Mouse (Mus musculus) heart, adult 2 months (tissue): ENCODE measurements around the gene A630095N17Rik. TPM values are rescaled to one million over a fixed set of nuclear protein-coding genes. Genes with fewer than 3 reads are reported as not detected.

ENCODE experiments used
- DNase-seq, 2 experiments: peaks; one replicate each; pipeline ENCODE4 v3.0.0; 2021
- H3K27ac ChIP-seq: fragments of 200-600 bp; 2 replicates; pipeline ENCODE4 v1.8.1; 2022
- H3K27me3 ChIP-seq: fragments of 200-500 bp; 2 replicates; pipeline ENCODE4 v1.6.1; 2012; ENCODE audit warnings: mild to moderate bottlenecking, low read length, inconsistent platforms, mixed read lengths; ENCODE audit not compliant: control insufficient read depth, insufficient read depth
- H3K36me3 ChIP-seq: fragments of 200-500 bp; 2 replicates; pipeline ENCODE4 v1.6.1; 2012; ENCODE audit warnings: low read length, inconsistent platforms; ENCODE audit not compliant: control insufficient read depth, insufficient read depth
- H3K4me1 ChIP-seq: fragments of 200-500 bp; 2 replicates; pipeline ENCODE4 v1.6.1; 2011; ENCODE audit warnings: low read length; ENCODE audit not compliant: control insufficient read depth, insufficient read depth
- H3K4me3 ChIP-seq: fragments of 200-600 bp; 2 replicates; pipeline ENCODE4 v1.8.1; 2022
- H3K79me2 ChIP-seq: fragments of 200-500 bp; replicated peaks from 2 replicates; pipeline ENCODE4 v1.6.1; 2012; ENCODE audit warnings: mild to moderate bottlenecking, inconsistent platforms, low read length, moderate library complexity, mixed read lengths; ENCODE audit not compliant: control insufficient read depth, insufficient read depth
- H3K9ac ChIP-seq: fragments of 200-500 bp; 2 replicates; pipeline ENCODE4 v1.6.1; 2012; ENCODE audit warnings: low read depth, mild to moderate bottlenecking, control low read depth, inconsistent platforms, low read length, mixed read lengths
- CTCF ChIP-seq: fragments of 200-600 bp; IDR thresholded peaks from 2 replicates; pipeline ENCODE4 v1.8.1; 2022; ENCODE audit warnings: antibody characterized with exemption, mild to moderate bottlenecking, moderate library complexity
- EP300 ChIP-seq: fragments of 200-500 bp; IDR thresholded peaks from 2 replicates; pipeline ENCODE4 v1.6.1; 2011; ENCODE audit warnings: low read depth, low read length, control low read depth; ENCODE audit not compliant: insufficient read depth
- POLR2A ChIP-seq: fragments of 200-500 bp; IDR thresholded peaks from 2 replicates; pipeline ENCODE4 v1.6.1; 2011; ENCODE audit warnings: mild to moderate bottlenecking, low read depth, low read length, control low read depth; ENCODE audit not compliant: insufficient read depth
- WGBS: fragments of 180-500 bp; shearing (Covaris S2); methylation state at CpG from one replicate; pipeline ENCODE4 v1.1.7; 2018; 5-methylcytosine and 5-hydroxymethylcytosine counted together
- intact Hi-C: fragments of 180-260 bp; cut with DNase I; formaldehyde crosslinking; loops from one replicate; pipeline ENCODE4 v1.15.1; 2025
- polyA plus RNA-seq: library from polyadenylated mRNA; depleted of rRNA; stranded (reverse); fragments of >200 nt; gene quantifications from 2 replicates; pipeline ENCODE4 v1.2.3, GENCODE M21; 2012
- total RNA-seq, 2 experiments: library from RNA; stranded (reverse); gene quantifications; 2 replicates each; pipeline ENCODE4 v1.2.3; 2021

Gene A630095N17Rik
- total and polyA plus RNA-seq, 3 experiments = not detected

- DNase-seq = no peak
- WGBS = 43% methylated on average over 3 of the region's 3 CpGs
- Histone ChIP-seq H3K27me3 (no peaks in the 10 kb centered on the region), H3K9ac (no peak overlapping the region), H3K4me3 (no peak overlapping the region), H3K4me1 (no peaks in the 10 kb centered on the region), H3K79me2 (no peaks in the 10 kb centered on the region), H3K36me3 (no peaks in the 10 kb centered on the region), H3K27ac (no peak overlapping the region)
- intact Hi-C loops = no loop called here
- TF ChIP-seq POLR2A (no peak), CTCF (no peak), EP300 (no peak)
These were observed 6.4 kb downstream of the A630095N17Rik start for GRCm38 (mm10) chr1:75225473-75225872.

GRCm38 (mm10) chr1:75223532-75223931 lies 8.4 kb downstream of the A630095N17Rik start:
- Histone ChIP-seq H3K79me2 (no peaks in the 10 kb centered on the region), H3K27ac (no peak overlapping the region), H3K36me3 (no peaks in the 10 kb centered on the region), H3K4me3 (no peak overlapping the region), H3K4me1 (peaks cover 2% of the 10 kb centered on the region), H3K27me3 (no peaks in the 10 kb centered on the region), H3K9ac (no peak overlapping the region)
- 54% methylated on average over 6 of the region's 6 CpGs for WGBS
- TF ChIP-seq POLR2A (no peak), CTCF (no peak)
- intact Hi-C loops = no loop called here
- DNase-seq = no peak

GRCm38 (mm10) chr1:75222926-75223325 lies 9.0 kb downstream of the A630095N17Rik start:
- Histone ChIP-seq H3K9ac (no peak overlapping the region), H3K79me2 (no peaks in the 10 kb centered on the region), H3K4me1 (peaks cover 2% of the 10 kb centered on the region), H3K36me3 (no peaks in the 10 kb centered on the region), H3K27ac (no peak overlapping the region), H3K4me3 (no peak overlapping the region), H3K27me3 (no peaks in the 10 kb centered on the region)
- DNase-seq = no peak
- TF ChIP-seq CTCF (no peak), EP300 (no peak), POLR2A (no peak)
- intact Hi-C loops = no loop called here
- 66% methylated on average over 6 of the region's 6 CpGs for WGBS

GRCm38 (mm10) chr1:75221538-75221937 lies 10.4 kb downstream of the A630095N17Rik start:
- H3K79me2 ChIP-seq = no peaks in the 10 kb centered on the region
- H3K27me3 ChIP-seq = no peaks in the 10 kb centered on the region
- H3K4me1 ChIP-seq = peaks cover 2% of the 10 kb centered on the region
- H3K36me3 ChIP-seq = no peaks in the 10 kb centered on the region
- DNase-seq = no peak
- 82% methylated on average over 3 of the region's 3 CpGs for WGBS
- no peak overlapping the region for H3K9ac ChIP-seq
- no peak for TF ChIP-seq CTCF
- no peak for TF ChIP-seq EP300
- no peak for TF ChIP-seq POLR2A
- no peak overlapping the region for H3K4me3 ChIP-seq
- H3K27ac ChIP-seq = no peak overlapping the region
- intact Hi-C loops = no loop called here

DNA sequence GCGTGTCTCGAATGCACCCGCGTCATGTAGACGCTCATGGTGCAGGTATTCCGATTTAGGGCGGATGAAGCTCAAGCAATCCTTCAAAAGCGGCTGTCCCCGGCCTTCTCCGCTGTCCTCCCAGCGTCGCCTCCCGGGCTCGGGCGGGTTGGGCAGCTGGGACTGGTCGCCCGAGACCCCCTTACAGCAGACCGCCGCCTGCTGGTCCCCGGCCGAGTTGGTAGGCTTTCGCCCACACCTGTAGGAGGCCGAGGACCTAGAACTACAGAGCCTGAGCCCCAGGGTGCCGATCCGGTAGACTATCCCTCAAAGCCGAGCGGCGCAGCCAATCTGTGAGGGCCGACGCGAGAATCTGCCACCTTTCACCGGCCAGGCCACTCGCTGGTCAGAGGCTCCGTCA lies 12.4 kb downstream of the A630095N17Rik start, which contains the start of gene Tuba4a:
Tuba4a (minus strand) TSS at position 335 of the 400 bp plus-strand sequence.
- no peak for TF ChIP-seq POLR2A
- TF ChIP-seq CTCF = peak; percentile 46; the same call in 1 of the 2 replicates
- TF ChIP-seq EP300 = no peak

DNA sequence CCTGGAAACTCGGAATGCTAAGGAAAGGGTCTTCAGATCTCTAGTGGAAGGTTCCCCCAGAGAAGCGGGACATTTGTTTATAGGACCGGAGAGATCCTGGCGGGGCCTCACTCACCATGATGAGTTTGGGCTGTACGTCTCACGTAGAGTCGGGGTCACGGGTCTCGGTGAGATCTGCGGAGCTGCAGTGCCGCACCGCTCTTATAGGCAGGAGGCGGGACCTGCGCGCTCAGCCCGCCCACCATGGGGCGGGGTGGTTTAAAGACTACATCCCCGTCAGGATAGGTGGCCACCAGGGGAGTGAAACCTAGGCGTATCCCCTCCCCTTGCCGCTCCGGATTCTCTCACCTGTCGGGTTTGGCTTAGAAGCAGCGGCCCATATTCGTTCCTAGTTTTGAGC lies 12.8 kb downstream of the A630095N17Rik start:
- peaks cover 5% of the 10 kb centered on the region for H3K36me3 ChIP-seq
- H3K79me2 ChIP-seq = no peaks in the 10 kb centered on the region
- H3K27ac ChIP-seq = peak overlapping the region; percentile 88
- peak overlapping the region; percentile 62 for H3K4me3 ChIP-seq
- peak; percentile 92 to 94 for DNase-seq
- peaks cover 2% of the 10 kb centered on the region for H3K4me1 ChIP-seq
- TF ChIP-seq EP300 (peak; percentile 71; the same call in 1 of the 2 replicates), CTCF (peak; percentile 55), POLR2A (peak; percentile 99)
- H3K27me3 ChIP-seq = no peaks in the 10 kb centered on the region
- under 1% methylated on average over 24 of the region's 24 CpGs for WGBS
- intact Hi-C loops = no loop called here
- peak overlapping the region; percentile 90 for H3K9ac ChIP-seq

More for the DNA sequence above, 12.4 kb downstream of the A630095N17Rik start, which contains the start of gene Tuba4a:
- H3K9ac ChIP-seq = peak within 1 kb of the TSS; percentile 90
- H3K27ac ChIP-seq = peak within 1 kb of the TSS; percentile 88
- H3K79me2 ChIP-seq = no peaks in the 10 kb centered on the region
- H3K36me3 ChIP-seq = peaks cover under 1% of the 10 kb centered on the region
- WGBS = 2% methylated on average over 34 of the region's 34 CpGs
- no peaks in the 10 kb centered on the region for H3K27me3 ChIP-seq
- H3K4me1 ChIP-seq = peaks cover 2% of the 10 kb centered on the region
- H3K4me3 ChIP-seq = peak within 1 kb of the TSS; percentile 62
- no peak for DNase-seq
- intact Hi-C loops = no loop called here
